Mouse (Mus musculus) E14TG2a.4 (cell line): ENCODE data around the gene Gm17949.

Experiments used
- H3K27me3 ChIP-seq: 2 replicates; pipeline ENCODE4 v1.6.1; 2014; ENCODE audit warnings: low read length, control low read depth; ENCODE audit not compliant: insufficient read depth
- H3K36me3 ChIP-seq: 2 replicates; pipeline ENCODE4 v1.6.1; 2014; ENCODE audit warnings: low read length, control low read depth; ENCODE audit not compliant: insufficient read depth
- H3K4me1 ChIP-seq: replicated peaks from 2 replicates; pipeline ENCODE4 v1.6.1; 2014; ENCODE audit warnings: low read depth, low read length, control low read depth
- H3K4me3 ChIP-seq: replicated peaks from 2 replicates; pipeline ENCODE4 v1.5.1; 2014; ENCODE audit warnings: mild to moderate bottlenecking, low read length
- H3K9me3 ChIP-seq: 2 replicates; pipeline ENCODE4 v1.6.1; 2014; ENCODE audit warnings: low read length, control low read depth
- CTCF ChIP-seq: conservative IDR thresholded peaks from 2 replicates; pipeline ENCODE4 v1.5.1; 2014; ENCODE audit warnings: low read length
- NANOG ChIP-seq: IDR thresholded peaks from 2 replicates; pipeline ENCODE4 v1.6.1; 2014; ENCODE audit warnings: borderline replicate concordance, low read length, mixed read lengths
- POU5F1 ChIP-seq: IDR thresholded peaks from 2 replicates; pipeline ENCODE4 v1.6.1; 2014; ENCODE audit warnings: low read length, borderline replicate concordance

Gm17949 gene

GRCm38 (mm10) chr17:56974708-56975240 lies 36.5 kb upstream of the Gm17949 start:
- Histone ChIP-seq H3K36me3 (no peaks in the 10 kb centered on the region), H3K4me3 (no peak overlapping the region), H3K4me1 (peaks cover 22% of the 10 kb centered on the region), H3K27me3 (peaks cover 7% of the 10 kb centered on the region; the same call in 1 of the 2 replicates), H3K9me3 (no peaks in the 10 kb centered on the region)
- TF ChIP-seq NANOG (no peak), CTCF (no peak), POU5F1 (no peak)

GRCm38 (mm10) chr17:56975391-56975790 lies 35.9 kb upstream of the Gm17949 start:
- TF ChIP-seq POU5F1 (no peak), CTCF (no peak), NANOG (no peak)
- Histone ChIP-seq H3K27me3 (peaks cover 2% of the 10 kb centered on the region; the same call in 1 of the 2 replicates), H3K36me3 (no peaks in the 10 kb centered on the region), H3K4me1 (peaks cover 22% of the 10 kb centered on the region), H3K4me3 (no peak overlapping the region), H3K9me3 (no peaks in the 10 kb centered on the region)

- H3K27me3 ChIP-seq, result peaks cover 2% of the 10 kb centered on the region; the same call in 1 of the 2 replicates
These were observed 34.5 kb upstream of the Gm17949 start for GRCm38 (mm10) chr17:56976531-56977390.

GRCm38 (mm10) chr17:56979524-56979923 lies 31.7 kb upstream of the Gm17949 start:
- no peaks in the 10 kb centered on the region for H3K9me3 ChIP-seq
- H3K4me3 ChIP-seq, result no peak overlapping the region

More at GRCm38 (mm10) chr17:56976531-56977390, 34.5 kb upstream of the Gm17949 start:
- H3K9me3 ChIP-seq, result no peaks in the 10 kb centered on the region
- no peak overlapping the region for H3K4me3 ChIP-seq
- peaks cover 22% of the 10 kb centered on the region for H3K4me1 ChIP-seq
- no peaks in the 10 kb centered on the region for H3K36me3 ChIP-seq
- no peak for TF ChIP-seq CTCF
- TF ChIP-seq POU5F1, result no peak
- TF ChIP-seq NANOG, result no peak

GRCm38 (mm10) chr17:56981049-56981448 lies 30.2 kb upstream of the Gm17949 start:
- Histone ChIP-seq H3K4me3 (no peak overlapping the region), H3K36me3 (no peaks in the 10 kb centered on the region), H3K27me3 (peaks cover 2% of the 10 kb centered on the region; the same call in 1 of the 2 replicates), H3K9me3 (no peaks in the 10 kb centered on the region), H3K4me1 (peaks cover 10% of the 10 kb centered on the region)
- TF ChIP-seq POU5F1, result no peak
- no peak for TF ChIP-seq CTCF
- TF ChIP-seq NANOG, result no peak

More at GRCm38 (mm10) chr17:56979524-56979923, 31.7 kb upstream of the Gm17949 start:
- Histone ChIP-seq H3K36me3 (no peaks in the 10 kb centered on the region), H3K4me1 (peaks cover 15% of the 10 kb centered on the region), H3K27me3 (peaks cover 2% of the 10 kb centered on the region; the same call in 1 of the 2 replicates)
- TF ChIP-seq CTCF, result no peak
- no peak for TF ChIP-seq NANOG
- TF ChIP-seq POU5F1, result no peak

- Histone ChIP-seq H3K27me3 (no peaks in the 10 kb centered on the region; the same call in 1 of the 2 replicates), H3K9me3 (no peaks in the 10 kb centered on the region), H3K4me3 (no peak within 1 kb of the TSS), H3K4me1 (peaks cover 3% of the 10 kb centered on the region), H3K36me3 (no peaks in the 10 kb centered on the region)
- TF ChIP-seq CTCF (no peak), NANOG (no peak), POU5F1 (no peak)
These were observed 29.3 kb upstream of the Gm17949 start, which contains the start of gene Acer1 for GRCm38 (mm10) chr17:56982013-56982412. Gene Acer1 (minus strand): TSS chr17:56982126.

- Histone ChIP-seq H3K36me3 (no peaks in the 10 kb centered on the region), H3K9me3 (no peaks in the 10 kb centered on the region), H3K4me1 (peaks cover 12% of the 10 kb centered on the region), H3K4me3 (no peak overlapping the region), H3K27me3 (no peaks in the 10 kb centered on the region)
- TF ChIP-seq POU5F1, result no peak
- no peak for TF ChIP-seq CTCF
- TF ChIP-seq NANOG, result no peak
These were observed 26.4 kb upstream of the Gm17949 start for GRCm38 (mm10) chr17:56984886-56985285.

GRCm38 (mm10) chr17:56985656-56986055 lies 25.6 kb upstream of the Gm17949 start:
- no peaks in the 10 kb centered on the region for H3K9me3 ChIP-seq

More at GRCm38 (mm10) chr17:56985656-56986055, 25.6 kb upstream of the Gm17949 start:
- H3K4me3 ChIP-seq, result no peak overlapping the region
- H3K27me3 ChIP-seq, result no peaks in the 10 kb centered on the region
- peaks cover 12% of the 10 kb centered on the region for H3K4me1 ChIP-seq
- no peak for TF ChIP-seq POU5F1
- TF ChIP-seq NANOG, result no peak
- no peak for TF ChIP-seq CTCF
- no peaks in the 10 kb centered on the region for H3K36me3 ChIP-seq
